Comparison of ENCODE assay signal across 11 mouse cellular contexts in the genomic region with DNA sequence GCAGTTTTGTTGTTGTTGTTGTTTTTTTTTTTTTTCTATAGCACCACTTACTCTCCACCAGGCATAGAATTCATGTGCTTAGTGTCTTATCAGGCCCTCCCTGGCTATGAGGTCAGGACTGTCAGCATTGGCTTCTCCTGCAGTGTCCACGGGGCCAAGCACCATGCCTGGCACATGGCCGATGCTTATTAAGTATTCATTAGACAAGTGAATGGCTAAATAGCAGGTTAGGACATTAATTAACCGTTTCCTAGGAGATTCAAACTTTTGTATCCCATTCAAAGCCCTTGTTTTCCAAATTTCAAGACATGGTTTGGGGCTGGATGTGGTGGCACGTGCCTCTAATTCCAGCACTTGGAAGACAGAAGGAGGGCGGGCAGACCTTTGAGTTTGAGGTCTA. TPM values are rescaled to one million over a fixed set of nuclear protein-coding genes. Genes with fewer than 3 reads are reported as not detected.
DNase-seq lines count a peak whose midpoint lies in the region; ATAC-seq and TF ChIP-seq lines count a peak whose summit lies in the region.
"Had no signal": no experiment of that assay in that cellular context is flagged by ENCODE, and none has a peak within 500 bp of the region (broad histone marks: within the 10 kb centered on the region; RNA-seq: fewer than 3 reads in every experiment).

No protein-coding gene starts in this region.

- no peak for ATAC-seq in forebrain, embryonic 16.5 days
- no peak for ATAC-seq in limb, embryonic 15.5 days (ENCODE audit: insufficient number of reproducible peaks, low FRiP score, low TSS enrichment, low read depth)

- H3K27ac ChIP-seq in ES-Bruce4 (ENCODE audit: insufficient read depth, low read length) = peak overlapping the region; percentile 66; the same call in 1 of the 2 replicates
- H3K27ac ChIP-seq in forebrain, embryonic 16.5 days (ENCODE audit: low read length) = peak overlapping the region; percentile 85
- H3K27ac ChIP-seq in limb, embryonic 15.5 days = peak overlapping the region; percentile 89
- H3K27ac ChIP-seq: macrophage had no signal

- no peaks in the 10 kb centered on the region for H3K27me3 ChIP-seq in ES-Bruce4 (ENCODE audit: control insufficient read depth, insufficient read depth, low read length, poor library complexity, severe bottlenecking)
- peaks cover 12% of the 10 kb centered on the region; the same call in 1 of the 2 replicates for H3K27me3 ChIP-seq in forebrain, embryonic 16.5 days (replicated peaks; ENCODE audit: control insufficient read depth, insufficient read depth, low read length)
- H3K27me3 ChIP-seq in limb, embryonic 15.5 days = no peaks in the 10 kb centered on the region

- TF ChIP-seq EP300 in ES-Bruce4 (IDR thresholded peaks at IDR 0.05; ENCODE audit: insufficient read depth, low read depth, low read length) = no peak

- no peaks in the 10 kb centered on the region for H3K36me3 ChIP-seq in ES-Bruce4 (ENCODE audit: control insufficient read depth, insufficient read depth, low read length, poor library complexity, severe bottlenecking)
- H3K36me3 ChIP-seq in forebrain, embryonic 16.5 days (ENCODE audit: control insufficient read depth, insufficient read depth) = no peaks in the 10 kb centered on the region
- H3K36me3 ChIP-seq in limb, embryonic 15.5 days = no peaks in the 10 kb centered on the region

- H3K4me1 ChIP-seq in ES-Bruce4 (ENCODE audit: control insufficient read depth, insufficient read depth, low read length) = peaks cover 15% of the 10 kb centered on the region
- H3K4me1 ChIP-seq in forebrain, embryonic 16.5 days (replicated peaks; ENCODE audit: control insufficient read depth, insufficient read depth, low read length) = peaks cover 19% of the 10 kb centered on the region
- H3K4me1 ChIP-seq in limb, embryonic 15.5 days = peaks cover 53% of the 10 kb centered on the region

- no peaks in the 10 kb centered on the region for H3K9me3 ChIP-seq in ES-Bruce4 (replicated peaks; ENCODE audit: control insufficient read depth, insufficient read depth, low read length, poor library complexity, severe bottlenecking)
- H3K9me3 ChIP-seq in forebrain, embryonic 16.5 days (ENCODE audit: control insufficient read depth, low read length) = no peaks in the 10 kb centered on the region
- H3K9me3 ChIP-seq in limb, embryonic 15.5 days = no peaks in the 10 kb centered on the region

- DNase-seq in heart, adult 11 months = peak; percentile 95
- DNase-seq in heart, postnatal 36 days = no peak
- DNase-seq in ovary, adult 18-20 months (ENCODE audit: low spot score) = no peak
- no peak for DNase-seq in c-Kit-positive CD71-positive TER-119-positive erythroid progenitor cells, embryonic 14.5 days (ENCODE audit: low spot score)
- DNase-seq in adrenal gland, postnatal 4 days (ENCODE audit: low spot score in 2 of 2) = no peak
- DNase-seq: B cell, adult 2 months; kidney, postnatal 10 days had no signal

- no peak for TF ChIP-seq POLR2A in ES-Bruce4 (IDR thresholded peaks at IDR 0.05; ENCODE audit: insufficient read depth, low read length)

- no peak overlapping the region for H3K9ac ChIP-seq in ES-Bruce4 (ENCODE audit: low read depth, poor library complexity, severe bottlenecking)
- H3K9ac ChIP-seq in forebrain, embryonic 16.5 days (replicated peaks; ENCODE audit: low read depth, low read length) = peak overlapping the region; percentile 55; the same call in 1 of the 2 replicates
- H3K9ac ChIP-seq in limb, embryonic 15.5 days = no peak overlapping the region

- WGBS in forebrain, embryonic 16.5 days = 5% methylated on average over 5 of the region's 5 CpGs
- 82% methylated on average over 5 of the region's 5 CpGs for WGBS in limb, embryonic 15.5 days

- TF ChIP-seq CTCF in ES-Bruce4 (IDR thresholded peaks at IDR 0.05; ENCODE audit: low read depth, low read length) = no peak

- H3K4me2 ChIP-seq in forebrain, embryonic 16.5 days (ENCODE audit: low read length) = no peak overlapping the region
- no peak overlapping the region for H3K4me2 ChIP-seq in limb, embryonic 15.5 days

- H3K4me3 ChIP-seq in ES-Bruce4 (ENCODE audit: low read depth, low read length) = no peak overlapping the region
- H3K4me3 ChIP-seq in forebrain, embryonic 16.5 days (replicated peaks; ENCODE audit: low read length) = no peak overlapping the region
- no peak overlapping the region for H3K4me3 ChIP-seq in limb, embryonic 15.5 days

- intact Hi-C loops in heart, postnatal 36 days (cut with DNase I) = loop anchor here (2.0 kb wide), 1 partner anchor 16 kb away; no protein-coding TSS in a partner anchor

RNA-seq across cellular contexts. Expression of gene Sema4c, which starts 23.1 kb away (rescaled TPM):
- 10 to 100 TPM; 15.0 to 17.1 TPM for total RNA-seq in heart, postnatal 36 days (2021)
- 6.5 and 11.2 TPM in 2 replicates for polyA plus RNA-seq in ES-Bruce4 (2011; ENCODE audit: insufficient read depth, insufficient read length, low read depth, missing spikeins)
- polyA plus RNA-seq in forebrain, embryonic 16.5 days (2015; fragmentation: Nextera tagmentation; extraction: Ambion mirVana) = 35.4 and 37.3 TPM in 2 replicates
- polyA plus RNA-seq in limb, embryonic 15.5 days (2015; fragmentation: Nextera tagmentation; extraction: Ambion mirVana) = 15.4 and 18.1 TPM in 2 replicates
- 10 to 100 TPM; 44.0 to 57.6 TPM for total RNA-seq in adrenal gland, postnatal 4 days (2021)

RNA-seq across cellular contexts. Expression of gene Ankrd39, which starts 34.0 kb away (rescaled TPM):
- 1 to 10 TPM; 7.3 to 7.8 TPM for total RNA-seq in heart, postnatal 36 days (2021)
- 6.4 and 8.8 TPM in 2 replicates for polyA plus RNA-seq in ES-Bruce4 (2011; ENCODE audit: insufficient read depth, insufficient read length, low read depth, missing spikeins)
- polyA plus RNA-seq in forebrain, embryonic 16.5 days (2015; fragmentation: Nextera tagmentation; extraction: Ambion mirVana) = 15.4 and 24.4 TPM in 2 replicates
- polyA plus RNA-seq in limb, embryonic 15.5 days (2015; fragmentation: Nextera tagmentation; extraction: Ambion mirVana) = 21.7 and 24.0 TPM in 2 replicates
- total RNA-seq in adrenal gland, postnatal 4 days (2021) = 10 to 100 TPM; 19.8 to 23.1 TPM

RNA-seq across cellular contexts. Expression of gene Gm42417, which starts 42.0 kb away (rescaled TPM):
- 100 to 1,000 TPM in 1 of 2 experiments, 10 to 100 TPM in 1; 93.9 to 209 TPM for total RNA-seq in heart, postnatal 36 days (2021)
- 1.2 TPM in 1 of 2 replicates, not detected in the other for polyA plus RNA-seq in ES-Bruce4 (2011; ENCODE audit: insufficient read depth, insufficient read length, low read depth, missing spikeins)
- polyA plus RNA-seq in forebrain, embryonic 16.5 days (2015; fragmentation: Nextera tagmentation; extraction: Ambion mirVana) = 0.22 and 0.42 TPM in 2 replicates
- polyA plus RNA-seq in limb, embryonic 15.5 days (2015; fragmentation: Nextera tagmentation; extraction: Ambion mirVana) = 0.31 and 0.38 TPM in 2 replicates
- not detected for total RNA-seq in adrenal gland, postnatal 4 days (2021)

RNA-seq across cellular contexts. Expression of gene Ankrd23, which starts 44.6 kb away (rescaled TPM):
- 100 to 1,000 TPM; 203 to 373 TPM for total RNA-seq in heart, postnatal 36 days (2021)
- 6.8 and 6.9 TPM in 2 replicates for polyA plus RNA-seq in ES-Bruce4 (2011; ENCODE audit: insufficient read depth, insufficient read length, low read depth, missing spikeins)
- 9.3 and 13.2 TPM in 2 replicates for polyA plus RNA-seq in forebrain, embryonic 16.5 days (2015; fragmentation: Nextera tagmentation; extraction: Ambion mirVana)
- polyA plus RNA-seq in limb, embryonic 15.5 days (2015; fragmentation: Nextera tagmentation; extraction: Ambion mirVana) = 19.5 and 20.6 TPM in 2 replicates
- total RNA-seq in adrenal gland, postnatal 4 days (2021) = 10 to 100 TPM; 20.7 to 22.9 TPM
